Mouse (Mus musculus) hindbrain, embryonic 14.5 days (tissue): ENCODE measurements at regions not wholly inside any gene's neighbourhood (a gene's known extent, or its start where the extent isn't known, plus 50 kb on each side); places are given as distances from the start of the nearest gene placed in this dataset.
A peak's percentile ranks its signal among the peaks of the same experiment; 100 is the strongest.

ENCODE experiments used
- ATAC-seq: fragments of 200-750 bp; cut with Nextera tagmentation; 2 replicates; pipeline ENCODE4 v1.8.0; 2017; ENCODE audit warnings: moderate number of reproducible peaks, mild to moderate bottlenecking, moderate TSS enrichment, moderate library complexity; ENCODE audit not compliant: low FRiP score
- DNase-seq: peaks from one replicate; pipeline ENCODE4 v3.0.0-alpha.2; 2015; ENCODE audit warnings: low spot score
- H3K27ac ChIP-seq: fragments of 300-500 bp; sonication (generic); 2 replicates; pipeline ENCODE4 v1.5.1; 2014; ENCODE audit warnings: mild to moderate bottlenecking, moderate library complexity
- H3K27me3 ChIP-seq: fragments of 300-500 bp; sonication (generic); 2 replicates; pipeline ENCODE4 v1.6.1; 2014; ENCODE audit warnings: mild to moderate bottlenecking, low read length, mixed read lengths; ENCODE audit not compliant: control insufficient read depth, insufficient read depth
- H3K36me3 ChIP-seq: fragments of 300-500 bp; sonication (generic); replicated peaks from 2 replicates; pipeline ENCODE4 v1.6.1; 2014; ENCODE audit not compliant: control insufficient read depth, insufficient read depth
- H3K4me1 ChIP-seq: fragments of 300-500 bp; sonication (generic); replicated peaks from 2 replicates; pipeline ENCODE4 v1.6.1; 2014; ENCODE audit warnings: antibody characterized with exemption, low read length, mixed read lengths; ENCODE audit not compliant: control insufficient read depth, insufficient read depth
- H3K4me2 ChIP-seq: fragments of 300-500 bp; sonication (generic); replicated peaks from 2 replicates; pipeline ENCODE4 v1.6.1; 2014; ENCODE audit warnings: mild to moderate bottlenecking, moderate library complexity
- H3K4me3 ChIP-seq: fragments of 300-500 bp; sonication (generic); replicated peaks from 2 replicates; pipeline ENCODE4 v1.5.1; 2014; ENCODE audit warnings: mild to moderate bottlenecking, low read length
- H3K9ac ChIP-seq: fragments of 300-500 bp; sonication (generic); 2 replicates; pipeline ENCODE4 v1.6.1; 2014
- H3K9me3 ChIP-seq: fragments of 300-500 bp; sonication (generic); 2 replicates; pipeline ENCODE4 v1.6.1; 2016; ENCODE audit warnings: low read length; ENCODE audit not compliant: control insufficient read depth
- WGBS: fragments of 180-500 bp; shearing (Covaris S2); extraction: QIAGEN DNeasy Blood & Tissue Kit; methylation state at CpG from one replicate; pipeline ENCODE4 v1.1.7; 2014; 5-methylcytosine and 5-hydroxymethylcytosine counted together

DNA sequence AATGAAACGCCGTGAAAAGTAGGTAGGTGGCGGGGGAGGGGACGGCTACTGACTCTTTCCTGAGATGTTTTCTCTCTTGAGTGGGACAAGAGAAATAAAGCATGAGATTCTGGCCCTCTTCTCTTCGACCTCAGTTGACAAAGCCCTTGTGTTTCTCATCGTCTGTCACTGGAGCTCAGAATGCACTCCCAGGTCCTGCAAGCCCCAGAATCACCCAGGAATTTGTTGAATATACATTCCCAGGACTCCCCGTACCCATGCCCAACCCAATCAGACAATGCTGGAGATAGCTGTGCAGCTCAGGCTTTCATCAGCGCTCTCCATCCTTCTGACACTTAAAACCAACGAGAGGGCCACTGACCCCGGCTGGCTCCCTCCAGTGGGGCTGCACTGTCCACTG is 422.9 kb downstream of the Wdr11 start:
- Histone ChIP-seq H3K36me3 (no peaks in the 10 kb centered on the region), H3K9ac (no peak overlapping the region), H3K9me3 (no peaks in the 10 kb centered on the region), H3K4me2 (no peak overlapping the region), H3K27me3 (no peaks in the 10 kb centered on the region), H3K27ac (no peak overlapping the region), H3K4me1 (no peaks in the 10 kb centered on the region), H3K4me3 (no peak overlapping the region)
- ATAC-seq, result no peak
- 66% methylated on average over 10 of the region's 10 CpGs for WGBS
- DNase-seq, result no peak

DNA sequence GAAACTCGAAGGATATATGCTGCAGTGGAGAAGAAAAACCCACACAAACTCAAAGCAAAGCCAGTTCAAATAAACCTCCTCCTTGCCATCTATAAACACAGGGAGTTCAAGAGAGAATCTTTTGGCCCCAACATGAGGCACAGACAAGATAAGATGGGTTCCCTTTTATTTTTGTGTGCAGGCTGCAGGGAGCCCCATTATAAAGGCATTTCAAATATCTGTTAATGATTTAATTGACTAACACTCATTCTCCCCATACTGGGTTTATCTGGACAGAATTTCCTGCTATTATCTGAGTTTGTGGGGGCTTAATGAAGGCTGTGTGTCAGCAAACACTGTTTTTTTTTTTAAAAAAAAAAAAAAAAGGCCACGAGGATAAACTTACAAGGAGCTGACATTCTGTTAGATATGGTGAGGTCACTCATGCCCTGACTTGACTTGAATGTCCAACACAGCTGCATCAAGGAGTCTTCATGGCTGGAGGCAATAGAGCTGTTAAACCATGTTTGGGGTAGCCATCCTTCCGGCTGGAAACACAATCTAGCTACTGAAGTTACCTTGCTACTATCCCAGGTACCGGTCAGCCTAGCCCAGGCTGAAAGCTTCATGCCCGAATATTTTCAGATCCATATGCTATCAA is 423.8 kb downstream of the Wdr11 start:
- no peaks in the 10 kb centered on the region for H3K9me3 ChIP-seq
- no peaks in the 10 kb centered on the region for H3K36me3 ChIP-seq
- no peak overlapping the region for H3K9ac ChIP-seq
- WGBS, result 81% methylated on average over 5 of the region's 5 CpGs
- H3K4me3 ChIP-seq, result no peak overlapping the region
- H3K4me2 ChIP-seq, result no peak overlapping the region
- no peaks in the 10 kb centered on the region for H3K27me3 ChIP-seq
- no peaks in the 10 kb centered on the region for H3K4me1 ChIP-seq
- DNase-seq (no peak), ATAC-seq (no peak)
- no peak overlapping the region for H3K27ac ChIP-seq

DNA sequence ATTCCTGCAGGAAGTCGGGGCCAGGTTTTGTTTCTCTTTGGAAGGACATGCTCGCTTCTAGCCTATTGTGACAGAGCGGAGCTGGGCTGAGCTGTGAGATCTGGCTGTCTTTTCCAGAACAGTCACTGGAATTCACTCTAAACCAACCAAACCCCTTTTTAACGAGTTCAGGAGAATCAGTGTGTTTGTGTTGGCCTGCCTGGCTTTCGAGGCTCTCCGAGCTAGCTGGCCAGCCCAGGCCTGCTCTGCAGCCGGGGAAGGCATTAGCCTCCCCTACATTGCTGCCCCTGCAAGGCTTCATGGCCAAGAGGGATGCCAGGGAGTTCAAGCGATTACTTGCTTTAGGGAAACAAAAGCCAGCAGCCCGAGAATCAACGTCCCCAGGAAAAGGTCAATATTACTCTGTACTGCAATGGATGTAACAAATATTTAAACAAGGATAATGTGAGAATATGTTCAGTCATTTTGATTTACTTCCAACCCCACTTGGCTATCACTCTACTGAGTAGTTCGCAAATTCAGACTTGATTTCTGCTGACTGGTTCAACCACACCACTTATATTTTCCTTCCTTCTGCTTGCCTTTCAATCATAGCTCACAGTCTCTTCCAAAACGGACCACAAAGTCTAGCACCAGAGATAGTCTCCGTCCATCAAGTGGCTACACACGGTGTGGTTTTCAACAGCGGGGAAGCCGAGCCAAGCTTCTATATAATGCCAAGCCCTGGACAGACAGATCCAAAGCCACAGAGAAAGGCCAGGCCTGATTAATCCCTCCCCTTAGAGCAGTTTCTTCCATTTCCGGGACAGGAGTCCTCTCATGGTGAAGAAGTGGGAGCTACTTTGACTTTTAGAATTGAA is 424.6 kb downstream of the Wdr11 start:
- H3K4me2 ChIP-seq, result no peak overlapping the region
- no peak for ATAC-seq
- no peaks in the 10 kb centered on the region for H3K4me1 ChIP-seq
- WGBS, result 83% methylated on average over 17 of the region's 17 CpGs
- H3K9me3 ChIP-seq, result no peaks in the 10 kb centered on the region
- no peaks in the 10 kb centered on the region for H3K36me3 ChIP-seq
- DNase-seq, result no peak
- no peak overlapping the region for H3K9ac ChIP-seq
- H3K27ac ChIP-seq, result no peak overlapping the region
- no peak overlapping the region for H3K4me3 ChIP-seq
- no peaks in the 10 kb centered on the region for H3K27me3 ChIP-seq

DNA sequence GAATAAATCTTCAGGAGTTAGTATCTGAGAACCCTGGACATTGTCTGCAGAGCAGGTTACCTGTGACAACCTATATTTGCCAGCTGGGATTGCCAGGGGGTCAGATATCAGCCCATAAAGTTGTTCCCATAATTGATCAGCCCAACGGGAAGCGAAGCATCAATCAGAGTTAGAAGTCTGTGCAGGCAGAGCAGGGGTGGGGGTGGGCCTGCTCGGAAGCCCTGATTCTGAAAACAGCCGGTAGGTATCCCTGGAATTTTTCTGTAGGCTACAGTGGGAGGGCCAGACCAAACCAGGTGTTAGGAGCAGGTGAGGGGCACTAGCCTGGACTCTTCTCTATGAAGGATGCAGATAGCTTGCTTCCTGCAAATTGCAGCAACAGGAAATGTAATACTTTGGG is 427.2 kb downstream of the Wdr11 start:
- Histone ChIP-seq H3K27ac (no peak overlapping the region), H3K4me2 (no peak overlapping the region), H3K27me3 (no peaks in the 10 kb centered on the region), H3K36me3 (no peaks in the 10 kb centered on the region), H3K4me3 (no peak overlapping the region), H3K9ac (no peak overlapping the region), H3K4me1 (no peaks in the 10 kb centered on the region), H3K9me3 (no peaks in the 10 kb centered on the region)
- DNase-seq, result no peak
- 53% methylated on average over 4 of the region's 4 CpGs for WGBS
- no peak for ATAC-seq

DNA sequence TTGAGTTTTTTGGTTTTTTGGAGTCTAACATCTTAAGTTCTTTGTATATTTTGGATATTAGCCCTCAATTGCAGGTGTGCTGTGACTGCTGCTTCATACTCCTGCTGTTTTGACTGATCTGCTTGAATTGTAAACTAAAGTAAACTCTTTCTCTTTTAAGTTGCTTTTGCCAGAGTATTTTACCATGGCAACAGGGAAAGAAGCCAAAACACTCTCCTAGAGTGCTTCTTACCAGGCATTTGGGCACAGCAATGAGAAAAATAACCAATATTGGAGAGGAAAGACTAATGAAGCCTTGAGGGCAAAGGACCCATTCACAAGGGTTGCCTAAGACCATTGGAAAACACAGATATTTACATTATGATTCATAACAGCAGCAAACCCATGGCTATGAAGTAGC is 437.3 kb downstream of the Wdr11 start:
- Histone ChIP-seq H3K27me3 (no peaks in the 10 kb centered on the region; the same call in 1 of the 2 replicates), H3K9me3 (no peaks in the 10 kb centered on the region), H3K4me1 (no peaks in the 10 kb centered on the region), H3K4me3 (no peak overlapping the region), H3K27ac (no peak overlapping the region), H3K36me3 (no peaks in the 10 kb centered on the region), H3K4me2 (no peak overlapping the region), H3K9ac (no peak overlapping the region)
- DNase-seq (peak; percentile 45), ATAC-seq (no peak)

DNA sequence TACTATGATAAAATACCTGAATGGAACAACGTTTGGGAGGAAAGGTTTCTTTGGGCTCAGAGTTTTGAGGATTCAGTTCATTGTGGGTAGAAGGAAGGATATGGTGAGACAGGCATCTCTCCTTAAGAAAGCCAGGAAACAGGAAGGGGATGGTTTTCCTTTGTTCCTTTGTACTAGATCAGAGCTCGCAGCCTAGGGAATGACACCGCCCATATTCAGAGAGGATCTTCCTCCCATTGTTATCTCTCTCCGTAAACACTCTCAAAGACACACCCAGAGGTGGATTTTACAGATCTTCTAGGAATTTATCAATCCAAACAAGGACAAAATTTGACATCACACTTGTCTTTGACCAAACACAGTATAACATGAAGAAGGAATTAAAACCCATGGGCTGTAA is 439.0 kb downstream of the Wdr11 start:
- H3K4me3 ChIP-seq, result no peak overlapping the region
- no peak overlapping the region for H3K9ac ChIP-seq
- no peaks in the 10 kb centered on the region for H3K4me1 ChIP-seq
- 91% methylated on average over 4 of the region's 4 CpGs for WGBS
- no peak overlapping the region for H3K27ac ChIP-seq
- no peak for ATAC-seq
- no peak overlapping the region for H3K4me2 ChIP-seq
- no peaks in the 10 kb centered on the region; the same call in 1 of the 2 replicates for H3K27me3 ChIP-seq
- H3K9me3 ChIP-seq, result no peaks in the 10 kb centered on the region
- no peaks in the 10 kb centered on the region for H3K36me3 ChIP-seq
- DNase-seq, result no peak

DNA sequence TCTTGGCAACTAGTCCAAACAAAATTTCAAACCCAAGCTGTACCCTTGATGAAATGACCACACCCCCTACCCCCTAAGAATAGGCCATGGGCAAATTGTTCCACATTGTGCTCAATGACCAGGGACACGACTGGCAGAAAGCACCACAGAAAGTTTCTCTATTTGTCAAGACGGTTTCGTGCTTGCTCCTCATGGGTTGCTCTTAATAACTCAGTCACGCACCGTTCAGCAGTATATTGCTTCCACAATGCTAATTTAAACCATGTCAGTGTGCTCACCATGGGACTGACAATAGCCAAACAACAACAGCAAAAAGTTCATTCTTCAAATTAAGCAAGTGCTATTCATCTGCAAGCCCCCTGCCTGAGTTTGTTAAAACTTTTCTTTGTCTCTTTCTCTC is 444.6 kb downstream of the Wdr11 start:
- Histone ChIP-seq H3K4me2 (no peak overlapping the region), H3K27ac (no peak overlapping the region), H3K9ac (no peak overlapping the region), H3K9me3 (no peaks in the 10 kb centered on the region), H3K4me3 (no peak overlapping the region), H3K4me1 (no peaks in the 10 kb centered on the region), H3K27me3 (no peaks in the 10 kb centered on the region; the same call in 1 of the 2 replicates), H3K36me3 (no peaks in the 10 kb centered on the region)
- DNase-seq, result no peak
- ATAC-seq, result no peak
- WGBS, result 10% methylated on average over 5 of the region's 5 CpGs

DNA sequence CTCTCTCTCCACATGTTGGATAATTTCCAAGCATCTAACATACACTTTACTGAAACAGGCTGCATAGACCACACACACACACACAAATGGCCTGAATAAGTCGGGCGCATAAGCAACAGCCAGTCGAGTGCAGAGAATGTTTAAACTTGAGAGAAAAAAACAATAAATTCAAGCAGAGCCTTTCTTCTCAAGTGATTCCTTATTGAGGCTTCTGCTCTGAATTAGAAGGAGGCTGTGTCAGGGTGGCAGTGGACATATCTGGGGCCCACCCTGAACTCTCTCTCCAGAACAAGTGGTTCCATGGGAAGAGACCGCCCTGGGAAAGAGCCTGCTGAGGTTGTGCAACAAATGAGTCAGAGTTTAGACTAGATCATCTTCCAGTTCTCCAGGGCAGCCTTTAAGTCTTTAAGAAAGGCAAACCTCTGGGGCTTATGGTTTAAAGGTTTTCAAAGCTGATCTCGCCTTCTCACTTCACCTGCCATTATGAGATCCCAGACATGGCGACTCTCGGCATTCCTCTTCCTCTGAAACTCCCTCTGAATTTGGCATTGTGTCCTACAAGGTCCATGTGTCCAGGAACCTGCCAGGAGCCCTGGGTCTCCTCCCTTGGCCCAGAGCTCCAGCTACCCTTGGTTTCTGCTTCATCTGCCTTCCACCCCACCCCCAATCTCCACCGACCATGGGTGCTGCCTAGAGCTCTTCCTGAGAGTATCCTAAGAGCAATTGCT is 445.3 kb downstream of the Wdr11 start:
- H3K27ac ChIP-seq, result no peak overlapping the region
- H3K4me3 ChIP-seq, result no peak overlapping the region
- H3K9me3 ChIP-seq, result no peaks in the 10 kb centered on the region
- no peak overlapping the region for H3K4me2 ChIP-seq
- H3K27me3 ChIP-seq, result no peaks in the 10 kb centered on the region; the same call in 1 of the 2 replicates
- 59% methylated on average over 8 of the region's 8 CpGs for WGBS
- no peak overlapping the region for H3K9ac ChIP-seq
- ATAC-seq, result no peak
- H3K36me3 ChIP-seq, result no peaks in the 10 kb centered on the region
- H3K4me1 ChIP-seq, result no peaks in the 10 kb centered on the region
- no peak for DNase-seq

DNA sequence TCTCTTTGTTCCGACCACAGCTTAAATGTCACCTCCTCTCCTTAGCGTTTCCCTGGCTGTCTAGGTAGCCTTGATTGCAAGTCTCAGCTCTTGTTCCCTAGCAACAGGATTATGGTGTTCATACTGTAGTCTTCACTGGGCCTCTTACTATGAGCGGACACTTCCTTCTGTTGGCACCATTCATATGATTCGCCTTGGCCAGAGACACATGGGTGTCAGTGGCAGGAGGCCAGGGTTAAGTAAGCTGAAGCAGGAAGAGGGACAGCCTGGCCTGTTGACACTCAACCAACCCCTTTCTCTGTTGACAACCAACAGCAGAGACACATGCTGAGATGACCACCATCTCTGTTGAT is 445.9 kb downstream of the Wdr11 start:
- Histone ChIP-seq H3K27me3 (no peaks in the 10 kb centered on the region; the same call in 1 of the 2 replicates), H3K9me3 (no peaks in the 10 kb centered on the region), H3K9ac (no peak overlapping the region), H3K27ac (no peak overlapping the region), H3K4me3 (no peak overlapping the region), H3K4me1 (no peaks in the 10 kb centered on the region), H3K36me3 (no peaks in the 10 kb centered on the region), H3K4me2 (no peak overlapping the region)
- 66% methylated on average over 4 of the region's 4 CpGs for WGBS
- no peak for DNase-seq
- ATAC-seq, result no peak
